Mouse (Mus musculus) frontal cortex, adult 2 months (tissue): ENCODE measurements around the gene Ptpn21. TPM values are rescaled to one million over a fixed set of nuclear protein-coding genes. Genes with fewer than 3 reads are reported as not detected.

Source experiments
- DNase-seq, 2 experiments: peaks; one replicate each; pipeline ENCODE4 v3.0.0; 2022; ENCODE audit warnings: low spot score in 1 of 2; ENCODE audit errors: extremely low spot score in 1 of 2
- polyA plus RNA-seq: library from polyadenylated mRNA; depleted of rRNA; stranded (reverse); fragments of >200 nt; gene quantifications from 2 replicates; pipeline ENCODE4 v1.2.3, GENCODE M21; 2012; rRNA removed

Ptpn21 gene
- polyA plus RNA-seq, 1 experiment, result 8.8 TPM

GRCm38 (mm10) chr12:98669086-98669485, 68.1 kb downstream of the Ptpn21 start:
- DNase-seq, result peak in 1 of 2 experiments; percentile 35

- peak; percentile 46 to 84 for DNase-seq
These were observed 68.9 kb downstream of the Ptpn21 start for GRCm38 (mm10) chr12:98668132-98668814.

GRCm38 (mm10) chr12:98662617-98663016, 74.6 kb downstream of the Ptpn21 start:
- DNase-seq, result no peak

GRCm38 (mm10) chr12:98656873-98657272, 80.3 kb downstream of the Ptpn21 start:
- DNase-seq, result no peak

DNA sequence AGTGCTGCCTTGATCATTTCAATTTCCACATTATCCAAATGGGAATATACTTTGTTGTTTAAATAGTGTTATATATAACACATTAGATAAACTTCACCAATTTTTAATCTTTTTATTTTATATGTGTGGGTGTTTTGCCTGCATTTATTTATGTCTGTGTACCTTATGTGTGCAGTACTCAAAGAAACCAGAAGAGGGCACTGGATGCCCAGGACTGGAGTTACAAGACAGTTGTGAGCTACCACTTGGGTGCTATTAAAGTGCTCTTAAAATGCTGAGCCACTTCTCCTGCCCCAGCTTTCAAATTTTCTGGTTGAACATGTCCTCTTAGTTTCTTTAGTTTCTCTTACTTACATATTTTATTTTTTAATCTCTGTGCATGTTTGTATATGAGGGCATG, 92.4 kb downstream of the Ptpn21 start:
- no peak for DNase-seq

DNA sequence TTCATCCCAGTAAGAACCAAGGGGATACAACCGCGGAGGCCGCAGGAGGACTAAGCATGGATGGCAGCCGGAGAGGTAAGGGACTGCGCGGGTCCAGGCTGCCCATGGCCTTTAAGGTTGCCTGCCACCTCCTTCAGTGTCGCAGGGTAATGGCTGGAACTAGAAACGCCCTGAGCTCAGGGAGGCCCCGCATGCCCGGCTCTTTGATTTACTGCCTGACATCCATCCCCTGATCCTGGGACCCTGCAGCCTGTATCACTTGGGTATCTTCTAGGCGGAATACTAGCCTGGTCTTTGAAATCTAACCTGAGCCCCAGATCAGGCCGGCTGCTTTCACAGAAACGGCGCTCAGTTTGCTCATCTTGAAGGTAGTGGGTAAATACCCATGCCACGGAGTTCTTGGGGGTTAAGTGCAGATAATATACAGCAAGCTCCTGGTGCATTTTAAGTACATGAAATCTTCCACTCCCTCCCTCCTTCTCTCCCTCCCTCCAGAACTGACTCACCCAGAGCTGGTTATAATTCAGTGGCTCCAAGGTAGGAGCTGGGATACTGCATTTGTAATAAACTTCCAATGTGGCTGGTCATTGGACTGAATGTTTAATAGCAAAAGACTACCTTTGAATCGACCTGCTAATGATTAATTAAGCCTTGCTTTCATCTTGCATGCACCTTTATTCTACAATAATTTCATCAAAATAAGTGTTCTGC, 108.8 kb downstream of the Ptpn21 start:
- DNase-seq, result peak in 1 of 2 experiments; percentile 32

DNA sequence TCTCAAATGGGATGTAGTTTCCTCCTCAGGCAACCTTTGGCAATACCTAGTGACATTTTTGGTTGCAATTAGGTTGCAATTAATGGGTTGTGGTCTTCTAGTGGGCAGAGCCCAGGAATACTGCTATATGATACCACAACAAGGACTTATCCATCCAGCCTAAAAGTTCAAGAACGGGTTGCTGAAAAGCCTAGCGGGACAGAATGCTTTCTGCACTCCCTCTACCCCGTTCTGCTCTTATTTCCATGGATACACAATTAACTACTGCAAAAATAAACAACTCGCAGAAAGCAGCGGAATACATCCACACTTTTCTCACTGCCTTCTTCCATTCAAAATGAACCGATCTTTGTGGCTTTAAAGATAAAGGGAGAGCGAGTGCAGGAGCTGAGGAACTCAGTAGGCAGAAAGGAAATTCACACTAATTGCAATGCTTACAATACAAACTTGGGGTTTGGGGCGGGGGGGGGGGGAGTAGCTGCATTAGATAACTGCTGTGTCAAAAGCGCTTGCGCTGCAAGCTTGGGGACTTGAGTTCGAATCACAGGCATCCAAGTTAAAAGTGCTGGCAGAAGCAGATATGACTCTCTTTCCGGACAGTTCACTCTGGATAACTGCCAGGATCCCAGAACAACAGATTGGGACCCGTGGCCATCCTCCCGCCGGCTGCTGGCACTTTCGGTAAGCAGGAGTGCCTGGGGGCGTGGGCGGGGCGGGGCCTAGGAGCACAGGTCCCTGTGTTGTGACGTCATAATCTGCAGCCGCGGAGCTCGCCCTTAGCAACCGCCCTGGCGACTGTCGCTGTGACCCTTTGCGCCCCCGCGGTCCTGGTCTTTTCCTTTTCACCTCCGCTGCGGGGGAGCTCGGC, 109.6 kb downstream of the Ptpn21 start, which contains the start of gene Spata7:
Gene Spata7 (plus strand): TSS at position 766 of the 868 bp plus-strand sequence.
- DNase-seq, result peak; percentile 78 to 89

Other genes with a start within 250 kb of the Ptpn21 start
- 6.3 TPM in 2 replicates for gene Kcnk10, start 159.1 kb downstream of the Ptpn21 start, polyA plus RNA-seq
- gene Spata7, start 109.2 kb downstream of the Ptpn21 start, polyA plus RNA-seq, result 26.5 and 28.8 TPM in 2 replicates
- 104 and 118 TPM in 2 replicates for gene Zc3h14, start 9.6 kb upstream of the Ptpn21 start, polyA plus RNA-seq
- 168 and 180 TPM in 2 replicates for gene Eml5, start 164.1 kb upstream of the Ptpn21 start, polyA plus RNA-seq
- 69.4 and 83.6 TPM in 2 replicates for gene Ttc8, start 183.2 kb upstream of the Ptpn21 start, polyA plus RNA-seq